Mouse (Mus musculus) right cerebral cortex, postnatal 10 days (tissue): ENCODE results near the gene Bet1l.

Source experiments
- DNase-seq, 2 experiments: peaks; one replicate each; pipeline ENCODE4 v3.0.0; 2021; ENCODE audit warnings: low spot score in 2 of 2

Bet1l gene

GRCm38 (mm10) chr7:140833341-140833740 lies 24.0 kb downstream of the Bet1l start:
- peak in 1 of 2 experiments; percentile 17 for DNase-seq

- no peak for DNase-seq
These were observed 25.9 kb downstream of the Bet1l start for GRCm38 (mm10) chr7:140831447-140831846.

GRCm38 (mm10) chr7:140828171-140828881 lies 29.1 kb downstream of the Bet1l start:
- DNase-seq, result peak; percentile 69 to 80

GRCm38 (mm10) chr7:140822731-140823130 lies 34.6 kb downstream of the Bet1l start:
- no peak for DNase-seq

- DNase-seq, result peak; percentile 82 to 89
These were observed 35.6 kb downstream of the Bet1l start, which contains the start of gene Zfp941 for GRCm38 (mm10) chr7:140821653-140822329. TSS of gene Zfp941 (minus strand) at chr7:140822178.

GRCm38 (mm10) chr7:140821305-140821652 lies 36.1 kb downstream of the Bet1l start:
- no peak for DNase-seq

GRCm38 (mm10) chr7:140820173-140820572 lies 37.2 kb downstream of the Bet1l start:
- DNase-seq, result peak in 1 of 2 experiments; percentile 39

- no peak for DNase-seq
These were observed 44.5 kb downstream of the Bet1l start for GRCm38 (mm10) chr7:140812850-140813249.

GRCm38 (mm10) chr7:140811714-140812113 lies 45.7 kb downstream of the Bet1l start:
- peak; percentile 69 to 73 for DNase-seq

- no peak for DNase-seq
These were observed 46.9 kb downstream of the Bet1l start for GRCm38 (mm10) chr7:140810496-140810895.

- peak; percentile 48 to 49 for DNase-seq
These were observed 51.7 kb downstream of the Bet1l start for GRCm38 (mm10) chr7:140805704-140806103.
